Mouse (Mus musculus): ENCODE results near the gene Ninl. TPM values are rescaled to one million over a fixed set of nuclear protein-coding genes. Genes with fewer than 3 reads are reported as not detected.
A peak's percentile ranks its signal among the peaks of the same experiment; 100 is the strongest.

The Ninl gene
- polyA plus RNA-seq, 1 experiment from 2014 or later, result 9.7 TPM

DNA sequence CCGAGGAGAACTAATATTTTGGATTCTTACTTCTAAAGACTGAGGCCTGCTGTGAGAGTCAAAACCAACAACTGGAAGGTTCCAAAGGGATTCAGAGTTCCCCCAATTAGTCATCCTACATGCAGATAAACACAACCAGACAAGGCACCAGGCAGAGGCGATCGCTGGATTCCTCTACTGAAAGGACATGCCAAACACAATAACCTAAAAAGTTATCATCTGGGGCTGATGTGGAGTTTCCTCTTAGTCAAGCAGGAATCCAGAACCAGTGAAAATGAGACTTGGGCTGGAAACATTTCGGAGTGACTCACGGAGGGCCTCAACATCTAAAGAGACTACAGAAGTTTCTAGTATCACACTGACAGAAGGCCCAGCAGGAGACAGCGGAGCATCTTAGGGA lies 35.4 kb downstream of the Ninl start:
- no peak overlapping the region for H3K9ac ChIP-seq (ENCODE audit: low read length)
- H3K27me3 ChIP-seq (ENCODE audit: control insufficient read depth, insufficient read depth, low read depth, low read length), result no peaks in the 10 kb centered on the region
- H3K9me3 ChIP-seq (ENCODE audit: control insufficient read depth, low read length), result no peaks in the 10 kb centered on the region
- peaks cover 13% of the 10 kb centered on the region; the same call in 1 of the 2 replicates for H3K4me1 ChIP-seq (replicated peaks; ENCODE audit: control insufficient read depth, insufficient read depth, low read length)
- H3K36me3 ChIP-seq (ENCODE audit: control insufficient read depth, insufficient read depth, low read length), result no peaks in the 10 kb centered on the region
- no peak for ATAC-seq (ENCODE audit: low read depth)
- H3K27ac ChIP-seq (ENCODE audit: low read length), result no peak overlapping the region
- H3K4me3 ChIP-seq (ENCODE audit: low read length), result no peak overlapping the region
- WGBS, result 67% methylated on average over 6 of the region's 6 CpGs
- no peak overlapping the region for H3K4me2 ChIP-seq (ENCODE audit: low read depth, low read length)

DNA sequence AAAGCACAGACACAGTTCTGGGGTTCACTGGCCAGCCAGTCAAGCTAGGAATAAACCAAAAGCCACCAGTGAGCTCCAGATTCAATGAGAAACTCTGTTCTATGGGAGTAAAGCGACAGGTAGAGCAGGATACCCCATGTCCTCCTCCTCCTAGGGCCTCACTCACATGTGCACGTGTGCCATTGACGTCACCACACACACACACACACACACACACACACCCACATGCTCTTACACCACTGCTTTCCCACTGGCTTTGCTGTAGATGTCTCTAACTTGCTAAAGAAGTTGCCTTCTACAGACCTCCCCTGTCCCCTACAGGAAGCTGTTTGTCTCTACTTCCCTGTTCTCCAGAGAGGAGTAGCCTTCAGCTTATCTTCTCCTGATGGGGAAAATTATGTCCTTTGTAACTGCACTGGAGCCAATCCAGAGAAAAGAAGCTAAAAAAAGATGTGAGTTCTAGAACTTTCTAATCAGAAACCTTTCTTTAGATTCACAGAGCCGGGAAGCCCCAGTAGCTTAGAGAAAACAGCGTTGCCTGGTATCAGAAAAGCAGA lies 37.5 kb downstream of the Ninl start:
- Histone ChIP-seq H3K27ac (ENCODE audit: low read length) (no peak overlapping the region), H3K36me3 (ENCODE audit: control insufficient read depth, insufficient read depth, low read length) (no peaks in the 10 kb centered on the region), H3K4me2 (ENCODE audit: low read depth, low read length) (no peak overlapping the region), H3K9me3 (ENCODE audit: control insufficient read depth, low read length) (no peaks in the 10 kb centered on the region), H3K4me3 (ENCODE audit: low read length) (no peak overlapping the region), H3K27me3 (ENCODE audit: control insufficient read depth, insufficient read depth, low read depth, low read length) (no peaks in the 10 kb centered on the region), H3K9ac (ENCODE audit: low read length) (no peak overlapping the region), H3K4me1 (replicated peaks; ENCODE audit: control insufficient read depth, insufficient read depth, low read length) (peaks cover 4% of the 10 kb centered on the region; the same call in 1 of the 2 replicates)
- WGBS, result 69% methylated on average over 5 of the region's 5 CpGs
- no peak for ATAC-seq (ENCODE audit: low read depth)

- Histone ChIP-seq H3K4me2 (ENCODE audit: low read depth, low read length) (no peak overlapping the region), H3K4me3 (ENCODE audit: low read length) (no peak overlapping the region), H3K27me3 (ENCODE audit: control insufficient read depth, insufficient read depth, low read depth, low read length) (no peaks in the 10 kb centered on the region), H3K27ac (ENCODE audit: low read length) (no peak overlapping the region), H3K36me3 (ENCODE audit: control insufficient read depth, insufficient read depth, low read length) (no peaks in the 10 kb centered on the region), H3K9ac (ENCODE audit: low read length) (no peak overlapping the region), H3K4me1 (replicated peaks; ENCODE audit: control insufficient read depth, insufficient read depth, low read length) (no peaks in the 10 kb centered on the region), H3K9me3 (ENCODE audit: control insufficient read depth, low read length) (no peaks in the 10 kb centered on the region)
- ATAC-seq (ENCODE audit: low read depth), result peak; percentile 67; the same call in 1 of the 2 replicates
- 54% methylated on average over 7 of the region's 7 CpGs for WGBS
These were observed 38.6 kb downstream of the Ninl start for GRCm38 (mm10) chr2:151000402-151001178.

GRCm38 (mm10) chr2:150999021-150999420 lies 40.2 kb downstream of the Ninl start:
- Histone ChIP-seq H3K4me3 (ENCODE audit: low read length) (no peak overlapping the region), H3K4me1 (replicated peaks; ENCODE audit: control insufficient read depth, insufficient read depth, low read length) (no peaks in the 10 kb centered on the region), H3K36me3 (ENCODE audit: control insufficient read depth, insufficient read depth, low read length) (no peaks in the 10 kb centered on the region), H3K27me3 (ENCODE audit: control insufficient read depth, insufficient read depth, low read depth, low read length) (no peaks in the 10 kb centered on the region), H3K4me2 (ENCODE audit: low read depth, low read length) (no peak overlapping the region), H3K27ac (ENCODE audit: low read length) (no peak overlapping the region), H3K9me3 (ENCODE audit: control insufficient read depth, low read length) (no peaks in the 10 kb centered on the region), H3K9ac (ENCODE audit: low read length) (no peak overlapping the region)
- 58% methylated on average over 3 of the region's 3 CpGs for WGBS
- no peak for ATAC-seq (ENCODE audit: low read depth)

- Histone ChIP-seq H3K9ac (ENCODE audit: low read length) (no peak overlapping the region), H3K4me3 (ENCODE audit: low read length) (no peak overlapping the region), H3K27me3 (ENCODE audit: control insufficient read depth, insufficient read depth, low read depth, low read length) (no peaks in the 10 kb centered on the region), H3K36me3 (ENCODE audit: control insufficient read depth, insufficient read depth, low read length) (no peaks in the 10 kb centered on the region), H3K27ac (ENCODE audit: low read length) (no peak overlapping the region), H3K4me2 (ENCODE audit: low read depth, low read length) (no peak overlapping the region), H3K9me3 (ENCODE audit: control insufficient read depth, low read length) (no peaks in the 10 kb centered on the region), H3K4me1 (replicated peaks; ENCODE audit: control insufficient read depth, insufficient read depth, low read length) (no peaks in the 10 kb centered on the region)
- 76% methylated on average over 5 of the region's 5 CpGs for WGBS
- ATAC-seq (ENCODE audit: low read depth), result no peak
These were observed 41.6 kb downstream of the Ninl start for GRCm38 (mm10) chr2:150997618-150998017.

- H3K27me3 ChIP-seq (ENCODE audit: control insufficient read depth, insufficient read depth, low read depth, low read length), result no peaks in the 10 kb centered on the region
- no peaks in the 10 kb centered on the region for H3K4me1 ChIP-seq (replicated peaks; ENCODE audit: control insufficient read depth, insufficient read depth, low read length)
- ATAC-seq (ENCODE audit: low read depth), result no peak
- no peak overlapping the region for H3K9ac ChIP-seq (ENCODE audit: low read length)
- no peaks in the 10 kb centered on the region for H3K36me3 ChIP-seq (ENCODE audit: control insufficient read depth, insufficient read depth, low read length)
- no peak overlapping the region for H3K4me3 ChIP-seq (ENCODE audit: low read length)
- 51% methylated on average over 4 of the region's 4 CpGs for WGBS
- H3K4me2 ChIP-seq (ENCODE audit: low read depth, low read length), result no peak overlapping the region
- no peaks in the 10 kb centered on the region for H3K9me3 ChIP-seq (ENCODE audit: control insufficient read depth, low read length)
- H3K27ac ChIP-seq (ENCODE audit: low read length), result no peak overlapping the region
These were observed 43.9 kb downstream of the Ninl start for GRCm38 (mm10) chr2:150995324-150995723.

GRCm38 (mm10) chr2:150991050-150991449 lies 48.1 kb downstream of the Ninl start:
- no peaks in the 10 kb centered on the region for H3K36me3 ChIP-seq (ENCODE audit: control insufficient read depth, insufficient read depth, low read length)
- 90% methylated on average over 4 of the region's 4 CpGs for WGBS
- no peaks in the 10 kb centered on the region for H3K27me3 ChIP-seq (ENCODE audit: control insufficient read depth, insufficient read depth, low read depth, low read length)
- no peak overlapping the region for H3K4me3 ChIP-seq (ENCODE audit: low read length)
- H3K27ac ChIP-seq (ENCODE audit: low read length), result no peak overlapping the region
- no peaks in the 10 kb centered on the region for H3K9me3 ChIP-seq (ENCODE audit: control insufficient read depth, low read length)
- H3K4me2 ChIP-seq (ENCODE audit: low read depth, low read length), result no peak overlapping the region
- H3K4me1 ChIP-seq (replicated peaks; ENCODE audit: control insufficient read depth, insufficient read depth, low read length), result no peaks in the 10 kb centered on the region
- no peak overlapping the region for H3K9ac ChIP-seq (ENCODE audit: low read length)
- ATAC-seq (ENCODE audit: low read depth), result no peak

- WGBS, result 83% methylated on average over 2 of the region's 2 CpGs
These were observed 48.7 kb downstream of the Ninl start for GRCm38 (mm10) chr2:150990506-150990905.

DNA sequence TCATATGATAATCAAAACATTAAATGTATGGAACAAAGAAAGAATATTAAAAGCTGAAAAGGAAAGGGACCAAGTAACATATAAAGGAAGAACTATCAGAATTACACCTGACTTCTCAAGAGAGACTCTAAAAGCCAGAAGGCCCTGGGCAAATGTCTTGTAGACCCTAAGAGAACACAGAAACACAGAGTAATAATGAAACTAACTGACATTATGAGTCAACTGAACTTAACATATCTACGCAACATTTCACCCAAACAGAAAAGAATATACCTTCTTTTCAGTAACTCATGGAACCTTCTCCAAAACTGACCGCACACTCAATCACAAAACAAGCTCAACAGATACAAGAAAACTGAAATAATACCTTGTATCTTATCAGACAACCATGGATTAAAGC lies 53.8 kb downstream of the Ninl start:
- no peak overlapping the region for H3K9ac ChIP-seq (ENCODE audit: low read length)
- whole genome bisulfite sequencing, result 94% methylated on average over 2 of the region's 2 CpGs
- H3K4me3 ChIP-seq (ENCODE audit: low read length), result no peak overlapping the region
- no peak overlapping the region for H3K27ac ChIP-seq (ENCODE audit: low read length)
- H3K27me3 ChIP-seq (ENCODE audit: control insufficient read depth, insufficient read depth, low read depth, low read length), result no peaks in the 10 kb centered on the region
- no peak for ATAC-seq (ENCODE audit: low read depth)
- H3K4me2 ChIP-seq (ENCODE audit: low read depth, low read length), result no peak overlapping the region
- H3K4me1 ChIP-seq (replicated peaks; ENCODE audit: control insufficient read depth, insufficient read depth, low read length), result no peaks in the 10 kb centered on the region; the same call in 1 of the 2 replicates
- H3K36me3 ChIP-seq (ENCODE audit: control insufficient read depth, insufficient read depth, low read length), result no peaks in the 10 kb centered on the region
- H3K9me3 ChIP-seq (ENCODE audit: control insufficient read depth, low read length), result no peaks in the 10 kb centered on the region

More at GRCm38 (mm10) chr2:150990506-150990905, 48.7 kb downstream of the Ninl start:
- H3K9ac ChIP-seq (ENCODE audit: low read length), result no peak overlapping the region
- H3K36me3 ChIP-seq (ENCODE audit: control insufficient read depth, insufficient read depth, low read length), result no peaks in the 10 kb centered on the region
- H3K4me3 ChIP-seq (ENCODE audit: low read length), result no peak overlapping the region
- no peaks in the 10 kb centered on the region for H3K9me3 ChIP-seq (ENCODE audit: control insufficient read depth, low read length)
- no peaks in the 10 kb centered on the region for H3K4me1 ChIP-seq (replicated peaks; ENCODE audit: control insufficient read depth, insufficient read depth, low read length)
- no peak overlapping the region for H3K4me2 ChIP-seq (ENCODE audit: low read depth, low read length)
- H3K27me3 ChIP-seq (ENCODE audit: control insufficient read depth, insufficient read depth, low read depth, low read length), result no peaks in the 10 kb centered on the region
- no peak overlapping the region for H3K27ac ChIP-seq (ENCODE audit: low read length)
- ATAC-seq (ENCODE audit: low read depth), result no peak

Measured in lung, embryonic 16.5 days (tissue).